Mouse (Mus musculus) embryonic facial prominence, embryonic 14.5 days (tissue): Measurements from ENCODE around the gene 1700012B07Rik. TPM values are rescaled to one million over a fixed set of nuclear protein-coding genes. Genes with fewer than 3 reads are reported as not detected.

Experiments
- ATAC-seq: fragments of 200-750 bp; cut with Nextera tagmentation; 2 replicates; pipeline ENCODE4 v1.8.0; 2017; ENCODE audit warnings: low read depth, moderate number of reproducible peaks, moderate TSS enrichment
- DNase-seq: peaks from one replicate; pipeline ENCODE4 v3.0.0-alpha.2; 2015; ENCODE audit warnings: low spot score
- H3K27ac ChIP-seq: fragments of 300-500 bp; sonication (generic); replicated peaks from 2 replicates; pipeline ENCODE4 v1.5.1; 2014; ENCODE audit warnings: low read depth, mild to moderate bottlenecking, low read length, moderate library complexity
- H3K27me3 ChIP-seq: fragments of 300-500 bp; sonication (generic); replicated peaks from 2 replicates; pipeline ENCODE4 v1.6.1; 2014; ENCODE audit warnings: low read length; ENCODE audit not compliant: control insufficient read depth, insufficient read depth
- H3K36me3 ChIP-seq: fragments of 300-500 bp; sonication (generic); 2 replicates; pipeline ENCODE4 v1.6.1; 2014; ENCODE audit warnings: low read length, mixed read lengths; ENCODE audit not compliant: control insufficient read depth, insufficient read depth
- H3K4me1 ChIP-seq: fragments of 300-500 bp; sonication (generic); 2 replicates; pipeline ENCODE4 v1.6.1; 2014; ENCODE audit warnings: antibody characterized with exemption, low read length; ENCODE audit not compliant: control insufficient read depth, insufficient read depth
- H3K4me2 ChIP-seq: fragments of 300-500 bp; sonication (generic); 2 replicates; pipeline ENCODE4 v1.6.1; 2014; ENCODE audit warnings: low read depth, mild to moderate bottlenecking, low read length, moderate library complexity, mixed read lengths
- H3K4me3 ChIP-seq: fragments of 300-500 bp; sonication (generic); 2 replicates; pipeline ENCODE4 v1.5.1; 2014; ENCODE audit warnings: low read depth, mild to moderate bottlenecking, low read length
- H3K9ac ChIP-seq: fragments of 300-500 bp; sonication (generic); 2 replicates; pipeline ENCODE4 v1.6.1; 2014; ENCODE audit warnings: low read depth, mild to moderate bottlenecking, low read length, moderate library complexity, mixed read lengths
- H3K9me3 ChIP-seq: fragments of 300-500 bp; sonication (generic); 2 replicates; pipeline ENCODE4 v1.6.1; 2016; ENCODE audit warnings: low read length; ENCODE audit not compliant: control insufficient read depth
- WGBS: fragments of 180-500 bp; shearing (Covaris S2); extraction: QIAGEN DNeasy Blood & Tissue Kit; methylation state at CpG from one replicate; pipeline ENCODE4 v1.1.7; 2014; 5-methylcytosine and 5-hydroxymethylcytosine counted together
- polyA plus RNA-seq: library from polyadenylated mRNA; unstranded; fragments of >200 nt; fragmentation: Nextera tagmentation; extraction: Ambion mirVana; gene quantifications from 2 replicates; pipeline ENCODE4 v1.2.1, GENCODE M21; 2014

1700012B07Rik gene
- polyA plus RNA-seq, 1 experiment from 2014 or later, result not detected

DNA sequence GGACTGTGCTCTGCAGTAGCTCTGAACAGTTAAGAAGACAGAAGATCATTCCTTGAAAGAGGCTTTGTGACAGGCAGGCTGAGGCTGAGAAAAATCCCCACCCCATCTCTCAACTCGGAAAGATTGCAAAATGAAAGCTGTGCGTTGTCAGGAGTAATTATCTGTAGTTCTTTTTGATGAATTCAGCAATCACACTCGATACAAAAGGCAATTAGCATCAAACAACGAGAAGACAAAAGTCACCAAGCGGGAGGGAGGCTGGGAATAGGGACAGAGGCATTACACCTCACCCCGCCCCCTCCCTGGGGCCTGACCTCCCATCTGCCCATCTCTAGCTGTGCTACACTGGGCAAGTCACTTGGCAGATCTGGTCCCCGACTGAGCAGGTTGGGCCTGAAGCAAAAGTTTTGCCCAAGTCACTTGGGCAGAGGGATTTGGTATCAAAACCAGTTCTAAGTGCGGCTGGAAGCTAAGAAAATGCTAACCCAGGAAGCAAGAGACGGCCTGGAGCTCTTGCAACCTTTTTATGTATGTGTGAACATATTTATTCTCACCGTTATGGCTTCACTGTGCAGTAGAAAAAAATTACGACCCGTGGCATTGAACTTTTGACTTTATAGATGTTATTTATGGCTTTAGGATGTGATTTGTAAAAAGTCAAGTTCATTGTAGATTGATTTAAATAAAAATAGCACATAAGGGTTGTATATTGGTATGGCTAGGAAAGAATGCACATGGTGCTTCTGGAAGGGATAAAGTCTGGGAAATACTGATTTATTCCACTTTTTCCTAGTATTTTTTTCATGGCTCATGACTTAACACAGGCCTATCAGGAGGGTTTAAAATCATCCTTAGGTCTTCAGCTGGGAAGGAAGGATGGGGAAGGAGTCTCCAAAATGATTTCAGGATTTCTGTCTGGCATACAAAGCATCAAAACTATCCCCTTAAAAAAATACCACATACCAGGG, 75.9 kb downstream of the 1700012B07Rik start:
- DNase-seq, result no peak
- ATAC-seq, result no peak

DNA sequence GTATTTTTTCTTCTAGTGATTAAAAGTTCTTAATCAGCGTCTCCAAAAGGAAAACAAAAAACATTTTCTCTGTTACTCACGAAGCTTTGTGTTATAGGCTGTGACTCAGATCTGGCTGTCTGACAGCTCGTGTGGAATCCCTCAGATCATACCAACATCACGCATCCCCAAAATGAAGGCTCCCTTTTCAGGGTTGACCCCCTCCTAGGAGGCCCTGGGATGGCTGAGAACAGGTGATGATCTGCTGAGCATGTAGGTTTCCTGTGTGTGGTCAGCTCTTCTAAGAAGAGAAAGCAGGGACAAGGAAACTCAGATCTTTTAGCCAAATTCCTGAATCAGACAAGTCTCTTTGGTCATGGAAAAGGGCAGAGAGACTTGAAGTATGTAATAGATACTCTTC, 82.6 kb downstream of the 1700012B07Rik start:
- no peaks in the 10 kb centered on the region for H3K27me3 ChIP-seq
- WGBS, result 54% methylated on average over 4 of the region's 4 CpGs
- DNase-seq (no peak), ATAC-seq (no peak)
- no peak overlapping the region for H3K4me2 ChIP-seq
- no peaks in the 10 kb centered on the region for H3K4me1 ChIP-seq
- no peaks in the 10 kb centered on the region for H3K9me3 ChIP-seq
- H3K27ac ChIP-seq, result no peak overlapping the region
- no peak overlapping the region for H3K9ac ChIP-seq
- H3K36me3 ChIP-seq, result no peaks in the 10 kb centered on the region
- H3K4me3 ChIP-seq, result no peak overlapping the region

More for the DNA sequence above, 75.9 kb downstream of the 1700012B07Rik start:
- Histone ChIP-seq H3K36me3 (no peaks in the 10 kb centered on the region), H3K4me1 (no peaks in the 10 kb centered on the region), H3K4me3 (no peak overlapping the region), H3K27ac (no peak overlapping the region), H3K9ac (no peak overlapping the region), H3K4me2 (no peak overlapping the region), H3K27me3 (no peaks in the 10 kb centered on the region), H3K9me3 (no peaks in the 10 kb centered on the region)
- 53% methylated on average over 12 of the region's 12 CpGs for WGBS

DNA sequence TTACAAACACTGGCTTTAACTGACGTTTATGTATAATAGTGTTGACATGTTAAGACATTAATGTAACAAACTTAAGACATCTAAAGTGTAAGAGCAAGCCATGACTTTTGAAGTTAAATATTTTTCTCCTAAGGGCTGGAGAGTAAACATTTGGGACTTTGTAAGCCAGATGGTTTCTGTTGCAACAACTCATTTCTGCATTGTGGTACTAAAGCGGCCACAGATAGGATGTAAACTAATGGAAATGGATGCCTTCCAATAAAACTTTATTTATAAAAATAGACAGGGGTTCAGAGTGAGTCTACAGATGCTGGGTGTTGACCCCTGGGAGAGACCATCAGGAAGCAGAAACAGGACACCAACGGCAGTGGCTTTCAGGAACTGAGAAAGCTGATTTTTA, 89.9 kb downstream of the 1700012B07Rik start:
- Histone ChIP-seq H3K36me3 (no peaks in the 10 kb centered on the region), H3K4me1 (peaks cover 6% of the 10 kb centered on the region; the same call in 1 of the 2 replicates), H3K9ac (no peak overlapping the region), H3K4me2 (no peak overlapping the region), H3K4me3 (no peak overlapping the region), H3K9me3 (peaks cover 5% of the 10 kb centered on the region; the same call in 1 of the 2 replicates), H3K27me3 (no peaks in the 10 kb centered on the region), H3K27ac (no peak overlapping the region)
- WGBS, result 46% methylated on average over 3 of the region's 3 CpGs
- no peak for DNase-seq
- ATAC-seq, result no peak

Other genes with a start within 250 kb of the 1700012B07Rik start
- 36.1 and 37.8 TPM in 2 replicates for gene Wipi1, start 216.1 kb downstream of the 1700012B07Rik start, polyA plus RNA-seq
- gene Prkar1a, start 178.6 kb downstream of the 1700012B07Rik start, polyA plus RNA-seq, result 432 and 435 TPM in 2 replicates
- 6.2 and 7.3 TPM in 2 replicates for gene Fam20a, start 105.8 kb downstream of the 1700012B07Rik start, polyA plus RNA-seq
- gene Abca8b, start 167.8 kb upstream of the 1700012B07Rik start, polyA plus RNA-seq, result 2.7 and 3.4 TPM in 2 replicates